In the genomic region with DNA sequence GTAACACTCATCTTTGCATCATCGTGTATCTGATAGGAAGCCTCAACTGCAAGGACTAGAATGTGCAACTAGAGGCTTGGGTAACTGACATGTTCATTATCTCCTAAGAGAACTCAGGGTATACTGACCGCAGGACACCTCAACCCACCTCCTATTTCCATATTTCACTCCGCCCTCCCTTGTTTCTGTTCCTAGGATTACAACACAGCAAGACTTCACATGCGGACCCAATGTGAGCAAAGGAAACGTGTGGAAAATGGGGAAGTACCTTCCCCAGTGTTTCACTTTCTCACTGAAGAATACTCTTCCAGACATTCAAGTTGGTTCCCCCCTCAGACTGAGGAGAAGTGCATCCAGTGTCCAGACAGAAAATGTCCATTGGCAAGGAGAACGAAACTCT, we compare ENCODE assay signal across 18 mouse cellular contexts.
DNase-seq lines count a peak whose midpoint lies in the region; ATAC-seq lines count a peak whose summit lies in the region.
"Had no signal": no experiment of that assay in that cellular context is flagged by ENCODE, and none has a peak within 500 bp of the region (broad histone marks: within the 10 kb centered on the region; RNA-seq: fewer than 3 reads in every experiment).

No protein-coding gene starts in this region.

- H3K36me3 ChIP-seq in embryonic facial prominence, embryonic 10.5 days (replicated peaks): no peaks in the 10 kb centered on the region
- H3K36me3 ChIP-seq in hindbrain, embryonic 16.5 days (ENCODE audit: control insufficient read depth, insufficient read depth, low read length): no peaks in the 10 kb centered on the region
- H3K36me3 ChIP-seq: embryonic facial prominence, embryonic 12.5 days; forebrain, embryonic 15.5 days had no signal

- H3K27ac ChIP-seq in embryonic facial prominence, embryonic 10.5 days (replicated peaks): no peak overlapping the region
- H3K27ac ChIP-seq in hindbrain, embryonic 16.5 days (ENCODE audit: low read depth, low read length): no peak overlapping the region
- H3K27ac ChIP-seq: embryonic facial prominence, embryonic 12.5 days; forebrain, embryonic 13.5 days; forebrain, embryonic 15.5 days had no signal

- H3K27me3 ChIP-seq in embryonic facial prominence, embryonic 10.5 days (replicated peaks; ENCODE audit: low read depth, poor library complexity, severe bottlenecking): no peaks in the 10 kb centered on the region
- no peaks in the 10 kb centered on the region for H3K27me3 ChIP-seq in hindbrain, embryonic 16.5 days (replicated peaks; ENCODE audit: control insufficient read depth, insufficient read depth, low read length)
- H3K27me3 ChIP-seq: embryonic facial prominence, embryonic 12.5 days; forebrain, embryonic 13.5 days; forebrain, embryonic 15.5 days had no signal

- no peaks in the 10 kb centered on the region for H3K9me3 ChIP-seq in embryonic facial prominence, embryonic 10.5 days
- H3K9me3 ChIP-seq in hindbrain, embryonic 16.5 days (ENCODE audit: control insufficient read depth, low read length): no peaks in the 10 kb centered on the region
- H3K9me3 ChIP-seq: embryonic facial prominence, embryonic 12.5 days; forebrain, embryonic 13.5 days; forebrain, embryonic 15.5 days had no signal

- H3K4me3 ChIP-seq in embryonic facial prominence, embryonic 10.5 days: no peak overlapping the region
- H3K4me3 ChIP-seq in hindbrain, embryonic 16.5 days (ENCODE audit: low read length): no peak overlapping the region
- H3K4me3 ChIP-seq: embryonic facial prominence, embryonic 12.5 days; forebrain, embryonic 13.5 days; forebrain, embryonic 15.5 days had no signal

- H3K4me2 ChIP-seq in hindbrain, embryonic 16.5 days (ENCODE audit: low read length): no peak overlapping the region
- H3K4me2 ChIP-seq: embryonic facial prominence, embryonic 12.5 days; forebrain, embryonic 13.5 days; forebrain, embryonic 15.5 days had no signal

- H3K9ac ChIP-seq in hindbrain, embryonic 16.5 days (ENCODE audit: low read depth, low read length): no peak overlapping the region
- H3K9ac ChIP-seq: embryonic facial prominence, embryonic 12.5 days; forebrain, embryonic 13.5 days; forebrain, embryonic 15.5 days; forebrain, postnatal 0 days had no signal

- DNase-seq in embryonic facial prominence, embryonic 10.5 days (ENCODE audit: low spot score): no peak
- DNase-seq in ovary, adult 18-20 months (ENCODE audit: low spot score): no peak
- DNase-seq: adrenal gland, adult 2 months; adrenal gland, postnatal 10 days; adrenal gland, postnatal 25 days; cerebellum, adult 11-12 months; cerebellum, adult 2 months; cerebellum, adult 9-10 months; cerebellum, postnatal 10 days; cerebellum, postnatal 25 days; embryo, embryonic 11 days; forebrain, postnatal 0 days had no signal

- no peaks in the 10 kb centered on the region for H3K4me1 ChIP-seq in embryonic facial prominence, embryonic 10.5 days
- H3K4me1 ChIP-seq in hindbrain, embryonic 16.5 days (ENCODE audit: control insufficient read depth, insufficient read depth, low read depth, low read length): no peaks in the 10 kb centered on the region
- H3K4me1 ChIP-seq: embryonic facial prominence, embryonic 12.5 days; forebrain, embryonic 13.5 days; forebrain, embryonic 15.5 days had no signal

- 91% methylated on average over 6 of the region's 6 CpGs for WGBS in embryonic facial prominence, embryonic 10.5 days
- 91% methylated on average over 6 of the region's 6 CpGs for WGBS in hindbrain, embryonic 16.5 days

- peak; percentile 60 for ATAC-seq in common myeloid progenitor, adult 5-6 weeks (replicated peaks; ENCODE audit: low read depth, poor library complexity, severe bottlenecking)
- ATAC-seq in megakaryocyte, adult 5-6 weeks (ENCODE audit: poor library complexity, severe bottlenecking): peak; percentile 86
- no peak for ATAC-seq in hindbrain, embryonic 16.5 days
- ATAC-seq: forebrain, embryonic 13.5 days; forebrain, embryonic 15.5 days; forebrain, postnatal 0 days had no signal
